Mouse (Mus musculus) cerebellum, adult 18-20 months (tissue): ENCODE data around the gene Tsc22d2.

Experiments used
- DNase-seq, 2 experiments: peaks; one replicate each; pipeline ENCODE4 v3.0.0; 2021

Gene Tsc22d2

GRCm38 (mm10) chr3:58414234-58414938 is at the start of gene Tsc22d2:
Gene Tsc22d2, plus strand, starts transcription at chr3:58414715.
- DNase-seq: peak; percentile 95 to 99

GRCm38 (mm10) chr3:58366756-58367155 is 47.8 kb upstream of the Tsc22d2 start:
- DNase-seq: no peak

GRCm38 (mm10) chr3:58370811-58371210 is 43.7 kb upstream of the Tsc22d2 start:
- DNase-seq: no peak

GRCm38 (mm10) chr3:58372066-58372904 is 42.2 kb upstream of the Tsc22d2 start:
- peak; percentile 48 to 62 for DNase-seq

GRCm38 (mm10) chr3:58372905-58373208 is 41.7 kb upstream of the Tsc22d2 start:
- DNase-seq: peak in 1 of 2 experiments; percentile 9

- no peak for DNase-seq
Observed at GRCm38 (mm10) chr3:58374281-58374680, 40.2 kb upstream of the Tsc22d2 start.

GRCm38 (mm10) chr3:58376713-58377112 is 37.8 kb upstream of the Tsc22d2 start:
- no peak for DNase-seq

- no peak for DNase-seq
Observed at GRCm38 (mm10) chr3:58377589-58378134, 36.9 kb upstream of the Tsc22d2 start.

- no peak for DNase-seq
Observed at GRCm38 (mm10) chr3:58382676-58383075, 31.8 kb upstream of the Tsc22d2 start.

- DNase-seq: no peak
Observed at GRCm38 (mm10) chr3:58385060-58385459, 29.5 kb upstream of the Tsc22d2 start.

- DNase-seq: peak in 1 of 2 experiments; percentile 23
Observed at GRCm38 (mm10) chr3:58388731-58389130, 25.8 kb upstream of the Tsc22d2 start.

- no peak for DNase-seq
Observed at GRCm38 (mm10) chr3:58398541-58398940, 16.0 kb upstream of the Tsc22d2 start.

- no peak for DNase-seq
Observed at GRCm38 (mm10) chr3:58399931-58400330, 14.6 kb upstream of the Tsc22d2 start.

GRCm38 (mm10) chr3:58411669-58412068 is 2.8 kb upstream of the Tsc22d2 start:
- DNase-seq: no peak

GRCm38 (mm10) chr3:58413671-58414070 is 844 bp upstream of the Tsc22d2 start:
- DNase-seq: peak in 1 of 2 experiments; percentile 7

GRCm38 (mm10) chr3:58414986-58415883 is 720 bp downstream of the Tsc22d2 start:
- DNase-seq: peak; percentile 77 to 86

GRCm38 (mm10) chr3:58415884-58416725 is 1.6 kb downstream of the Tsc22d2 start:
- DNase-seq: peak; percentile 71 to 83

GRCm38 (mm10) chr3:58416726-58417437 is 2.4 kb downstream of the Tsc22d2 start:
- no peak for DNase-seq

GRCm38 (mm10) chr3:58418724-58419705 is 4.5 kb downstream of the Tsc22d2 start:
- DNase-seq: no peak

- DNase-seq: no peak
Observed at GRCm38 (mm10) chr3:58428861-58429260, 14.3 kb downstream of the Tsc22d2 start.
